Mouse (Mus musculus) lung, postnatal 14 days (tissue): ENCODE measurements around the gene Tfdp2.

Experiments
- DNase-seq: peaks from one replicate; pipeline ENCODE4 v3.0.0; 2021

Tfdp2 gene

GRCm38 (mm10) chr9:96235477-96235876 is 39.4 kb downstream of the Tfdp2 start:
- no peak for DNase-seq

- no peak for DNase-seq
Observed at GRCm38 (mm10) chr9:96237391-96237790, 41.3 kb downstream of the Tfdp2 start.

- DNase-seq, result no peak
Observed at GRCm38 (mm10) chr9:96238286-96238685, 42.2 kb downstream of the Tfdp2 start.

GRCm38 (mm10) chr9:96241134-96242097 is 45.3 kb downstream of the Tfdp2 start:
- DNase-seq, result no peak

GRCm38 (mm10) chr9:96243915-96244314 is 47.8 kb downstream of the Tfdp2 start:
- DNase-seq, result no peak

- no peak for DNase-seq
Observed at GRCm38 (mm10) chr9:96254812-96255211, 58.7 kb downstream of the Tfdp2 start.

- DNase-seq, result no peak
Observed at GRCm38 (mm10) chr9:96258478-96258877, 62.4 kb downstream of the Tfdp2 start.

- no peak for DNase-seq
Observed at GRCm38 (mm10) chr9:96259017-96259512, 63.0 kb downstream of the Tfdp2 start.

- DNase-seq, result no peak
Observed at GRCm38 (mm10) chr9:96259753-96260520, 63.9 kb downstream of the Tfdp2 start.

- no peak for DNase-seq
Observed at GRCm38 (mm10) chr9:96261101-96261500, 65.0 kb downstream of the Tfdp2 start.

- DNase-seq, result no peak
Observed at GRCm38 (mm10) chr9:96261980-96262379, 65.9 kb downstream of the Tfdp2 start.

- no peak for DNase-seq
Observed at GRCm38 (mm10) chr9:96266793-96267558, 70.9 kb downstream of the Tfdp2 start.

GRCm38 (mm10) chr9:96267559-96267948 is 71.5 kb downstream of the Tfdp2 start:
- no peak for DNase-seq

- no peak for DNase-seq
Observed at GRCm38 (mm10) chr9:96269726-96270125, 73.7 kb downstream of the Tfdp2 start.

- DNase-seq, result no peak
Observed at GRCm38 (mm10) chr9:96275543-96275942, 79.5 kb downstream of the Tfdp2 start.

GRCm38 (mm10) chr9:96281497-96281896 is 85.4 kb downstream of the Tfdp2 start:
- no peak for DNase-seq

- DNase-seq, result no peak
Observed at GRCm38 (mm10) chr9:96282082-96282481, 86.0 kb downstream of the Tfdp2 start.

GRCm38 (mm10) chr9:96284916-96285315 is 88.8 kb downstream of the Tfdp2 start:
- DNase-seq, result peak; percentile 3

GRCm38 (mm10) chr9:96292144-96292543 is 96.1 kb downstream of the Tfdp2 start:
- no peak for DNase-seq

GRCm38 (mm10) chr9:96299324-96300008 is 103.4 kb downstream of the Tfdp2 start:
- no peak for DNase-seq

GRCm38 (mm10) chr9:96308816-96309215 is 112.7 kb downstream of the Tfdp2 start:
- no peak for DNase-seq

GRCm38 (mm10) chr9:96312074-96312473 is 116.0 kb downstream of the Tfdp2 start:
- DNase-seq, result no peak
